Mouse (Mus musculus): Measurements from ENCODE around the gene Nuak2. TPM values are rescaled to one million over a fixed set of nuclear protein-coding genes. Genes with fewer than 3 reads are reported as not detected.

Gene Nuak2
- total RNA-seq, 1 experiment from 2014 or later = 12.0 TPM

GRCm38 (mm10) chr1:132296051-132296450 lies 19.9 kb upstream of the Nuak2 start:
- no peak for ATAC-seq (replicated peaks; ENCODE audit: low read depth, poor library complexity, severe bottlenecking)

DNA sequence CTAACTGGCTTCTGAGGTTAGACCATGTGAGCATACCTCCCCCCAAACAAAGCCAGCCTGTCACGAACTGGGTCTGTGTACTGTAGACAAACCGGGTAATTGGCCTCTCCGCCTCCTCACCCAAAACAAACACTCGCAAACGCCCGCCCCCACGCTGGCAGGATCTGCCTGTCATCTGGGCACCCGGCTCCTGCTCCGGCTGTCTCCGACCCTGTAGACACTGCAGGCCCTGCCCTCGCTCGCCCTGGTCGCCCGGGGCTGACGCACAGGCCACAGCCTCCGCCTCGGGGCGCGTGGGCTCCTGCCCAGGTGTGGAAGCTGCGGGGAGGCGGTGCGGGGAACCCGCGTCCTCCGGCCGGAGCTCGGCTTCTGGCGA lies 17.5 kb upstream of the Nuak2 start, which contains the start of gene Klhdc8a:
Klhdc8a (plus strand) TSS at position 202 of the 376 bp plus-strand sequence.
- peak; percentile 53 for ATAC-seq (replicated peaks; ENCODE audit: low read depth, poor library complexity, severe bottlenecking)

DNA sequence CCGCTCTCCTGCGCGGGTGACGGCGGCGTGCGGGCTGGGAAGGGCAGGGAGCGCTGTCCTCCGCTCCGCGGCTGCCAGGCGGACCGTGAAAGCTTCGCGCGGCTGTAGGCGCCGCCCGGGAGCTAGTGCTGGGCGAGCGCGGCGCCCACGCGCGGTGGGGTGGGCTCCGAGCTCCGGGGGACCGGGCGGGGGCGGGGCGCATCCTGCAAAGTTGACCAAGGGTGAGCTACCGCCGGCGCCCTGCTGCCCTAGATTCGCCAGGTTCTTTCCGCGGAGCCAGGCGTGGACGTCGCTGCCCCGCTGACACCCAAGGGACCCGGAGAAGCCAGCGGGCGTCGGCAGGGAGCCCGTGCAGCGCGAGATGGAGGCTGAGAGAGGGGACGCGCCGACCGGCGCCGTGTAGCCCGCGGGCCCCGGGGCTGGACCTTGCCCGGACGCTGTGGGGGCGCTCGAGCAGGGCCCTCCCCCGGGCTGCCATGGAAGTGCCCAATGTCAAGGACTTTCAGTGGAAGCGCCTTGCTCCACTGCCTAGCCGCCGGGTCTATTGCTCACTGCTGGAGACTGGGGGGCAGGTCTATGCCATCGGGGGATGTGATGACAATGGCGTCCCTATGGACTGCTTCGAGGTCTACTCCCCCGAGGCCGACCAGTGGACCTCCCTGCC lies 17.0 kb upstream of the Nuak2 start:
- ATAC-seq (replicated peaks; ENCODE audit: low read depth, poor library complexity, severe bottlenecking) = peak; percentile 33

DNA sequence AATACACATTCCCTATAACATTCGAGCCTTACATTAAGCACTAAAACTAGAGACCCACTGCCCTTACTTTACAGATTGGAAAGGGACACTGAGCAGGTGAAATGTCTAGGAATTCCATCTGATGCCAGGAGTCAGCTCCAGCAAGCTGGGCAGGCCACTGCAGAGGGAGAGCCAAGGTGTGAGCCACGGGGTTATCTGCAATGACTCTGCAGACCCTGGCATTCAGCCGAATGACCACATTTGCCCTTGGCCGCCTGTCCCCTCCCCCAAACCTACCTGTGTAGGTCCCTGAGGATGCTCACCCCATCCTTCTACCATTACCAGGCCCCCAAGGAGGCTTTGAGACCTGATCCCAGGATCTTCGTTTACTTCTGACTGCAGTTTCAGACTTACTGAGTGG lies 16.2 kb upstream of the Nuak2 start:
- ATAC-seq (replicated peaks; ENCODE audit: low read depth, poor library complexity, severe bottlenecking) = no peak

GRCm38 (mm10) chr1:132301242-132301641 lies 14.7 kb upstream of the Nuak2 start:
- no peak for ATAC-seq (replicated peaks; ENCODE audit: low read depth, poor library complexity, severe bottlenecking)

- no peak for ATAC-seq (replicated peaks; ENCODE audit: low read depth, poor library complexity, severe bottlenecking)
These were observed 13.5 kb upstream of the Nuak2 start for GRCm38 (mm10) chr1:132302341-132302866.

DNA sequence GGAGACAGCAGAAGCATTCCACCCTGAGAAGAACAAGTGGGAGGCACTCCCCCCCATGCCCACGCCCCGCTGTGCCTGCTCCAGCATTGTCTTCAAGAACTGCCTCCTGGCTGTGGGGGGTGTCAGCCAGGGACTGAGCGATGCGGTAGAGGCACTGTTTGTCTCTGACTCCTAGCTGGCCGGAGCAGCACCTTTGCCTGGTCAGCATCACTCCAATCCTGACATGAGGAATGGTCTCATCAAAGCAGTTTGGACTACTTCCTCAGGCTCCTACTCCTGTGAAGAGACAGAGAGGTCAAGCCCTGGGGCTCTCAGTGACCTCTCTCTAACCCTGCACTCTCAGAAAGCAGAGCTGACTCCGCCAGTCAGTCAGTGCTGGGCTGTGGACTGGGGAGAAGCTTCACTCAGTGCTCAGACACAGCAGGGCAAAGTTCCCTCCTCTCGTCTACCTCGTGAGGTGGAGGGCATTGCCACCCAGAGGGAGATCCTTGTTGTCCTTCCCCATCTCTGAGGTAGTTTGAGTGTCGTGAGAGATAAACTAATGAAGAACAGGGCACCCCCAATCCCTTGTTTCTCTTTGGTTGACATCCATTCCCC lies 11.2 kb upstream of the Nuak2 start:
- ATAC-seq (replicated peaks; ENCODE audit: low read depth, poor library complexity, severe bottlenecking) = no peak

GRCm38 (mm10) chr1:132306160-132306559 lies 9.8 kb upstream of the Nuak2 start:
- ATAC-seq (replicated peaks; ENCODE audit: low read depth, poor library complexity, severe bottlenecking) = peak; percentile 74

DNA sequence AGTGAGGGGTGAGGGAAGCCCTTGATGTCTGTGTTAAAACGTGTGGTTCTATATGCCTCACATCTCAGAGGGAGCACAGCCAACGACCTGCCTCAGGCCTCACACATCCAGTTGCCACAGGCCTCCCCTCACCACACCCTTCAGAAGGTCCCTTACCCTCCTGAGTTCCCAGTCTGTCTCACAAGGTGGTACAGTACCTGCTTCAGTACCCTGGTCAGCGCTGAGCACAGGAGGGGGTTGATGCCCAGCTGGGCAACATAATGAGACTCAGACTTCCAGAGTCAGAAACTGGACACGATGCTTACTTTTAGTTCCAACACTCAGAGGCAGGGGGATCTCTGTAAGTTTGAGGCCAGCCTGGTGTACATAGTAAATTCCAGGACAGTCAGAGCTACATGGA lies 9.1 kb upstream of the Nuak2 start:
- ATAC-seq (replicated peaks; ENCODE audit: low read depth, poor library complexity, severe bottlenecking) = no peak

DNA sequence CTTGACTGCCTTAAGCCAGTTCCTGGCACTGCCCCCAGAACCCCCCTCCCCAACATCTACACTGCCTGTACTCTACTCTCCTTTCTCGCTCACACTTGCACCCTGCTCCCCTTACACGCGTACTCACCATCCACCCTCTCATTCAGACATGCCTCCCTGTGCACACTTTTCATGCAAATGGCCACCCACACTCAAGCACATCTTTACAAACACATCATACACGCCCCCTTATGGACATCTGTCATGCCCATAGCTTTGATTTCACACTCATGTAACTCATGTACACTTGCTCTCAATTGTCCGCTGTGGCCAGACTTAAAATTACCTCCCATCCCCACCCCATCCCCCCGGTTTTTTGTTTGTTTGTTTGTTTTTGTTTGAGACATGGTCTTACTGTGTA lies 8.0 kb upstream of the Nuak2 start:
- ATAC-seq (replicated peaks; ENCODE audit: low read depth, poor library complexity, severe bottlenecking) = no peak

GRCm38 (mm10) chr1:132308674-132309073 lies 7.3 kb upstream of the Nuak2 start:
- ATAC-seq (replicated peaks; ENCODE audit: low read depth, poor library complexity, severe bottlenecking) = no peak

DNA sequence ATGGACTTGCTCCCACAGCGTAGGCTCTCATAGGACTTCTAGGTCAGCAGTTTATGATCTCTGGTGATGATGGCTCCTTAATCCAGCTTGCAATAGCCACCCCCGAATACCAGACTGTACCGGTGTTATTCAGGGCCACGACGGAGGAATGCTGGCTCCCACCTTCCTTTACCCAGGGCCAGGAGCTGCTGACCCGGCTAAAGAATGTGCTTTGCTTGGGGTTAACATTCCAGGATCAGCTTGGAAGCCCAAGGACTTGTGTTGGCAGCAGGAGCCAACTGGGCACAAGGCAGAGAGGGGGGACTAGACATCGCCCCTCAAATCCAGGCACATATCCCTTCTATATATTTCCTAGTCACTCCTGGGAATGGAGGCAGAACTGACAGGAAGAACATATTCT lies 5.2 kb upstream of the Nuak2 start:
- ATAC-seq (replicated peaks; ENCODE audit: low read depth, poor library complexity, severe bottlenecking) = no peak

DNA sequence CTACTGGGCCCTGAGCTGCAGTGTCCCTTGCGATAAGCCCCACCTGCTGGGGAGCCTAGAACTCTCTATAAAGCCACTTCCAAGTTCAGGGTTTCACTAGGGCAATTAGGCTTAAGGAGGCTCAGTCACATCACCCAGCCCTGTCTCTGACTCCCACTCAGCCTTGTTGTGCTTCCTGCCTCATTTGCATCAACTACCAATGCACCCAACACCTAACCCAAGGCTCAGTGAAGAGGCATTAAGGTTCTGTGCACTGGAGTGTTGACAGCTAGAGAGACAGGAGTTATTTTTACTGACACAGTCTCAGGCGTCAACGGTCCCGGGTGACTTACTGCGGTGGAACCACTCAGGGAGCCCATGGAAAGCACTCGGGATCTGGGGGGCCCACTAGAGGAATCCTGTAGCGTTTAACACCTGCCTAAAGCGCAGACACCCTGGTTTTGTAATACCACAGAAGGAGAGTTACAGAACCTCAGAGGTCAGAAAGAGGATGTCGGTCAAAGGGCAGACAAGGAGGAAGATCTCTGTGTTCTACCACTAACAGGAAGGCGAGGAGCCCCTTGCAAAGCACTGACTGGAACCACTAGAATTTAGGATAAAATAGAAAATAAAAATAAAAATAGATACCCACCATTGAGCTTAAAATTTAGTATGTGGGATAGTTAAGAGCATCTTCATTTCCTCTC lies 4.6 kb upstream of the Nuak2 start:
- ATAC-seq (replicated peaks; ENCODE audit: low read depth, poor library complexity, severe bottlenecking) = peak; percentile 19; the same call in 1 of the 2 replicates

DNA sequence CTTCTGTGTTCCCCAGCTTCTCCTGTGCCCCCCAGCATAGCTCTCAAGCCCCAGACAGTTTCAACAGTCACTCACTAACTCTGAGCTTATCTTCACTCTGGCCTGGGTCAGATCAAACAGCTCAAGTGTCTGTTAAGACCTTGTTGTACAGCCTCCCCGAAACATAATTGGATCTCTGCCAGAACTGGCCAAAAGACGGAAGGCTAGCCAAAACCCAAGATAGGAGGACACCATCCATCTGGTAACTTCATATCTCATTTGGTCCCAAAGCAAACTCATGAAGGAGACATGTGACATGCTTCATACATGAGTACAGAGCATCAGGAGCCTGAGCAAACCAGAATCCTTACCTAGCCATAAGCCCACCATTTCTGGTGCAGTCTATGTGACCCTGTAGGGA lies 3.9 kb upstream of the Nuak2 start:
- peak; percentile 13 for ATAC-seq (replicated peaks; ENCODE audit: low read depth, poor library complexity, severe bottlenecking)

DNA sequence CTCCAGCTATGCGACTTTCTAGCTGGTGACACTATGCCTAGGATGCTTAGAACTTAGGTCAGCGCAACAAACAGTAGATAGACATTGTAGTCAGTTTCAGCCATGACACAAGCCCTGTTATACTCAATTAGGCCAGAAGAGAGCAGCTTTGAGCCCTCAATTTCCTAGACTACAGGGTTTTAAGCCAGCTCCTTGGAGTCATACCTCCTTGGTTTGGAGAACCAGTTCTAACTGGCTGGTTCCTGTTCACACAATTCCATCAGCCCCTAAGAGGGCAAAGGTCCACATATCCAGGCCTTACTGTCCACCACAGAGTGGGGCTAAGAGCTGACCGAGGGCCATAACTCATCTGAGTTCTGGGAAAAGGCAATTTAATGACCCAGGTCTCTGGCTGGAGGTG lies 3.2 kb upstream of the Nuak2 start:
- peak; percentile 57 for ATAC-seq (replicated peaks; ENCODE audit: low read depth, poor library complexity, severe bottlenecking)

DNA sequence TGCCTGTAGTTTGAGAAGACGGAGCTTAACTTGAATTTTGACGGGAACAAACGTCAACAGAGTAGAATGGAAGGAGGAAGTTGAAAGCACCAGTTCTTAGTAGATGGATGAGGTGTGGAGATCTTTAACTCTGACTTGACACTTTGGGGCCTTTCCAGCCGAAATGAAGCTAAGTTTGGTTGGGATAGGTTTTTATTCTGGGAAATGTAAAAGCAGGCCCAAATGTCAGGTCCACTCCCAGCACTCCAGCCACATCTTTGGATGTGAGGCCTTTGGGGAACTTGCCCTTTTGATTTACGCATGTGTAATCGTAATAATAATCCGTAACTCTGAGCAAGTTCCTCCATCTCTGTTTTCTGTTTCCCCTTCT lies 684 bp downstream of the Nuak2 start:
- ATAC-seq (replicated peaks; ENCODE audit: low read depth, poor library complexity, severe bottlenecking) = no peak

DNA sequence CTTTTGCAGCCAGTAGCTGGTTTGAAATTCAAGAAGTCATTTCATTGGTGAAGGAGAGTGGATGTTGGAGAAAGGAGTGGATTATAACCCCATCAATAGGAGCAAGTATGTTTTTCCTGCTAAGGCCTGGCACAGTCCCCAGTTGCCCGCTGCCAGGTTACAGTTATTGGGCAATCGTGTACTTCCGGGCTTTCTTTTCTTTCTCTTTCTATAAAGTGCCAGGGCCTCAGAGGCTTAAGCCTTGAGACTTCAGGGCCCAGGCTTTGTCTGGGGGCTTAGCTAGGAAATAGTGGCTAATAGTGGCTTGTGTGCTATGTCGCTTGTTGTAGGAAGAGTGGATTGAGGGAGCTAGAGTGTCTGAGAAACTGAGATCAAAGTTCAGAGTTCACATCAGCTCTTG lies 1.5 kb downstream of the Nuak2 start:
- peak; percentile 14; the same call in 1 of the 2 replicates for ATAC-seq (replicated peaks; ENCODE audit: low read depth, poor library complexity, severe bottlenecking)

DNA sequence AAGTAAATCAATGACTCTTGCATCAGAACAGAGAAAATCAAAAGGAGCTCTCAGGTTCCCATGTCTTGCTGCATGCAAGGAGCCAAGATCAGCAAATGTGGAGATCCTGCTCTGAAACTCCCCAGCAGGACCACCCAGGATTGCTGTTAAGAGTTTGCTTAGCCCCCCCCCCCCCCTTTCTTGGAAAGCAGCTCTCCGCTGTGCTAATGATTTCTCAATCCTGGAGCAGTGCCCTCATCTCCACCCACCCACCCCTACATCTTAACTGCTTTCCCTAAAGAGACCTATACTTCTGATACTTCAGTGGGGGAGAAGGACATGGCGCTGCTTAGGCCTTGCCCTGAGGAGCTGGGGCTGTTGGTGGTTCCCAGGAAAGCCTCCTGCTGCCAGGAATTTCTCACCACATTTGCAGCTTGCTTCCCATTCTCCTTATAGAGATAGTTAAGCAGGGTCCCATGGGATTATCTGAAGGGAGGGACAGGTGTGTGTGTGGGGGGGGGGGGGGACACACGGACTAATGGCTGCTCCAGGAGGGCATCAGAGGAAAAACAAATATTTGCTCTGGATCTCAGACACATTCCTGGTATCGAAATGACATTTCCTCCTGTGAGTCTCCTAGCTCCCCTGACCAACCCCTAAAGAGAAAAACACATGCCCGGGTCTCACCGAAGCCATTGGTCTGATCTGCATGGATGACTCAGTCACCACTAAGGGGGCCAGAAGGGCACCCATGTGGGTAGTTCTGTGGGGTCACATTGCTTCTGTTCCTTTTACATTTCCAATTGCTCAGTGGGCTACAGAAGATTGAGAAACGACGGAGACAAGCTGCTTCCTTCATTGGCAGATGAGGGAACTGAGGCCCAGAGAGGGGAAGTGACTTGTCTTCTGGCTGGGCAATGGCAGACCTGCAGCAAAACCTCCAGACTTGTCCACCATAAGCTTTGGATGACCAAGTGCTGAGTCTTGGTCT lies 2.3 kb downstream of the Nuak2 start:
- ATAC-seq (replicated peaks; ENCODE audit: low read depth, poor library complexity, severe bottlenecking) = peak; percentile 51

DNA sequence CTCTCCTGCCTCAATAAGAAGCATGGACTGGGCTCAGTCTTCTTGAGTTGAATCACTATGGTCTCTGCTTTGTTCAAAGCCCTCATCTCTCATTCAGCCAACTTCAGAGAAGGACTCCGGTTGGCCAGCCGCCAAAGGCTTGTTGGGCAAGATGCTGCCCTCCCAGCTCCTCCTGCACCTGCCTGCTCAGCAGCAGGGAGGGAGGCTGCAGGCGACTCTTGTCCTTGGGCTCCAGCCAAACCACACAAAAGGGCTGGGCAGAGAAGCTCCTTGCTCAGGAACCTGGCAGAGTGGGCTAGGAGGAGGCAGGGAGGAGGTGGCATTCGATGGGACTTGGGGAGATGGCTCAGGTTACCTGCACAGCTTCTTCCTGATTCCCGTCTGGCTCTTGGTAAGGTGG lies 3.3 kb downstream of the Nuak2 start:
- peak; percentile 41 for ATAC-seq (replicated peaks; ENCODE audit: low read depth, poor library complexity, severe bottlenecking)

Data from common myeloid progenitor, adult 5-6 weeks (primary cell).